Mouse (Mus musculus): ENCODE data around the gene Nasp.
A peak's percentile ranks its signal among the peaks of the same experiment; 100 is the strongest.
"Not testable (repeated sequence)": the region's sequence is repeated elsewhere in the genome, so short reads cannot be mapped to it uniquely, and the experiment has no call there.

Gene Nasp

DNA sequence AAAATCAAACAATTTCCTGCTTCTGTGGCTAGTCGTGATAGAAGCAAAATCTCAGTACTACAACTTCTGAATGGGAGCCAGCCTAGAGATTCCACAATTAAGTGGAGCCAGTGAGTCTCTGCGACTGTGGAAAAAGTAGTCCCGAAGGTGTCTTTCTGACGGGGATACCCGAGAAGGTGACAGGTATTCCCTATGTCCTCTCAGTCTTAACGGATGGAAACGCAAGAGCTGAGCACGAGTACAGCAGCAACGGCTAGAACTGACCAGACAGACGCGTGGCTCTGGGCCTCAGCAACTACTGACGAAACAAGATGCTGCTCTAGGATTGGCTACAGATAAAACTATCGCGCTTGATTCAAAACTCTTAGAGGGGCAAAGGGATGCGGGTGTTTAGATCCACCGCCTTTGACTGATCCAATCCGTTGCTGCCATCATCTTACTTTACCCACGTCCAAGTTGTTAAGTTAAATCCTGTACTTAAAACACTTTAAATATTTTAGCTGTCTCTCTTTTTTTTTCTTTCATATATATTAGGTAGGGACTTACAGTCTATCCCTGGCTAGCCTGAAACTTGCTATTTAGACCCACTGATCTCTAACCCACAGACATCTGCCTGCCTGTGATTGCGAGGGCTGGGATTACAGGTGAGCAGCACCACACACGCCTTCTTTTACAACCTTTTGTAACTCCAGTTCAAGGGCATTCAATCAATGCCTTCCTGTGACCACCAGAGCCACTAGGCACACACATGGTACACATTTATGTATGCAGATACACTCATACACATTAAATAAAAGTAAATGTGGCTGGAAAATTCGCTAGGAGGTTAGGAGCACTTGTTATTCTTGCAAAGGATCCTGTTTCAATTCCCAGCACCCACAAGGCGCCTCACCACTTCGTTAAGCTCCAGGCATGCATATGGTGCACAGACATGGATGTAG is at the start of gene Nasp:
Gene Nasp (minus strand): TSS at position 220 of the 941 bp plus-strand sequence.
- DNase-seq (ENCODE audit: low read depth), result peak; percentile 96

DNA sequence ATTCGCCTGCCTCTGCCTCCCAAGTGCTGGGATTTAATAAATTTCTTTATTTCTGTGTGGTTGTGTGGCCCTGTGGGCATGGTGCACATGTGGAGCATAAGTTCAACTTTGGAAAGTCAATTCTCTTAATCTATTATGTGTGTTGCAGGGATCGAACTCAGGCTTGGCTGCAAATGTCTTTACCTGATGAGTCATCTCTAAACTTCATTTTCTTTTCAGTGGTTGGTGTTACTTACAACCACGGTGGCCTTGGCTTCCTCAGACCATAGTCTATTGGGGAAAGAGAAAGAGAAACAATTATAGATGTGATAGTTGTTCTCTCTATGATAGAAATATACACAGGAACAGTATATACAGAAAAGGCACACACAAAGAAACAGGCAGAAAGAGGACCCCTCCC is 48.3 kb upstream of the Nasp start:
- DNase-seq (ENCODE audit: low read depth), result peak; percentile 58

- peak; percentile 60 for DNase-seq (ENCODE audit: low read depth)
These were observed 47.0 kb upstream of the Nasp start for GRCm38 (mm10) chr4:116674761-116675160.

GRCm38 (mm10) chr4:116672785-116673184 is 45.0 kb upstream of the Nasp start:
- peak; percentile 94 for DNase-seq (ENCODE audit: low read depth)

DNA sequence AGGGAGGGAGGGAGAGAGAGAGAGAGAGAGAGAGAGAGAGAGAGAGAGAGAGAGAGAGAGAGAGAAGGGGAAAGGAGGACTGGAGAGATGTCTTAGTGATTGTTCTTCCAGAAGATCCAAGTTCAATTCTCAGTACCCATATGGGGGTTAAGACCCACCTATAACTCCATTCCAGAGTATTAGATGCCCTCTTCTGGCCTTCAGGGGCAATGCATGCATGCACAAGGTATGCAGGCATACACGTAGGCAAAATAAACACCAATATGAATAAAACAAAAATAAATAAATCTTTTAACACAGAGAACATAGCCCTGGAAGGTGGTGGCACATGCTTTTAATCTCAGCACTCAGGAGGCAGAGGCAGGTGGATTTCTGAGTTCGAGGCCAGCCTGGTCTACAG is 41.5 kb upstream of the Nasp start:
- DNase-seq (ENCODE audit: low read depth), result no peak

- DNase-seq (ENCODE audit: low read depth), result peak; percentile 90
These were observed 40.4 kb upstream of the Nasp start for GRCm38 (mm10) chr4:116668145-116668544.

DNA sequence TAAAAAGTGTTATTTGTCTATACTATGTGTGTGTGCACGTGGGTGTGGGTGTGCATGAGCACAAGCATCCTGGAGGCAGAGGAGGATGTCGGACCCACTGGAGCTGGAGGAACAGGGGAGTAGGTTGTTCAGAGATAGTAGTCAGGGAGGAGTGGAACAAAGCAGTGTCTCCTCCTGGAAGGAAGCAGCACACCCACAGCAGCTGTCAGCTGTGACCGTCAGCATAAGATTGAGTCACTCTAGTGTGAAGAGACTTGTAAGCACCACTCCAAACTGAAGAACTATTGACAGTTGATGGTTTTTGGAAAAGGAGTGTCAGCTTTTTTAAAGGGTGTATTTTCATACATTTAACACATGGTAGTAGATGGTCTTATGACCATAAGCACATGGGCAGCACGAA is 38.9 kb upstream of the Nasp start:
- DNase-seq (ENCODE audit: low read depth), result peak; percentile 42

DNA sequence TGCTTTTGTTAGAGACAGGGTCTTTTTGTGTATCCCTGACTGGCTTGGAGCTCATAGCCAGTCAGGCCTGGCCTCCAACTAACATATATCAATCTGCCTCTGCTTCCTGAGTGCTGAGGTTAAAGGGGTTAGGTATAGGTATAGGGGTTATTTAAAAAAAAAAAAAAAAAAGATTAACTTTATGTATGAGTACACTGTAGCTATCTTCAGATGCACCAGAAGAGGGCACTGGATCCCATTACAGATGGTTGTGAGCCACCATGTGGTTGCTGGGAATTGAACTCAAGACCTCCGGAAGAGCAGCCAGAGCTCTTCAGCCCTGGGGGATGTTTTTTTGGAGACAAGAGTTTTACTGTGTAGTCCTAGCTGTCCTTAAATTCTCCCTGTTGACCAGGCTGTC is 34.3 kb upstream of the Nasp start:
- DNase-seq (ENCODE audit: low read depth), result no peak

DNA sequence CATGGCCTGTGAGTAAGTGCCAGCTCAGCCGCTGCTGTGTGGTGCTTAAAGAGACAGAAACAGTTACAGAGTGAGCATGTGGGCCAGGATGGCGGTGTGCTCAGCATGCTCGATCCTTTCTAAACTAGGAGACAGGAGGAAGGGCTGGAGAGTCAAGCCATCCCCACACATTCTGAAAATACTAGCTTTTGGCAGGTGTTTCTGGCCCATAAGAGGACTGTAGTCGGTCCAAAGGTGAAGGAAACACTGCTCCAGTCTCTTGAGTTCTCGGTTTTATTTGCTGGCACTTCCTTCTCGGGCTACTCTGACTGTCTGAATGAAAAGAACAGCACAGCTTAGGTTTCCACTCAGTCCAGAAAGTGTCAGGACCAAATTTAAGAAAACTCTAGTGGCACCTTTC is 33.1 kb upstream of the Nasp start:
- DNase-seq (ENCODE audit: low read depth), result no peak

DNA sequence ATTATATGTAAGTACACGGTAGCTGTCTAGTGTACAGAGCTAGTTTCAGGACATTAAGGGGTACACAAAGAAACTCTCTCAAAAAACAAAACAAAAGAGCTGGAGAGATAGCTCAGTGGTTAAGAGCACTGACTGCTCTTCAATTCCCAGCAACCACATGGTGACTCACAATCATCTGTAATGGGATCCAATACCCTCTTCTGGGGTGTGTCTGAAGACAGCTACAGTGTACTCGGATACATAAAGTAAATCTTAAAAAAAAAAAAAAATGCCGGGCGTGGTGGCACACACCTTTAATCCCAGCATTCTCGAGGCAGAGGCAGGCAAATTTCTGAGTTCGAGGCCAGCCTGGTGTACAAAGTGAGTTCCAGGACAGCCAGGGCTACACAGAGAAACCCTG is 32.2 kb upstream of the Nasp start:
- DNase-seq (ENCODE audit: low read depth), result not testable (repeated sequence)

DNA sequence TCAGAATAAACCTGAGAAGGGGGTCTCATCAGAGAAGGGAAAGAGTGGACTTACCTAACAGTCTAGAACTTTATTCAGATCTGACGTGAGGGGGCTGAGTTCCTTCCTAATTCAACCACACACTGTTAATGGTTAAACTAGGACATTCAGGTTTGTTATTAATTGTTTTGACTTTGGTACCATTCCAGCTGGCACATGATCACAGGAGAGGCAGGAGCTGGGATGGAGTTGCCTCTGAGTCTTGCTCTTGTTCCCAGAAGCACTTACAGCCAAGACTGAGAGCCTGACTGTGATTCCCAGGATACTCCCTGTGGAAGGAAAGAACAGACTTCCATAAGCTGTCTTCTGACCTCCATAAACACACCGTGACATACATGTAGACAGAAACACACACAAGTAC is 31.7 kb upstream of the Nasp start:
- no peak for DNase-seq (ENCODE audit: low read depth)

DNA sequence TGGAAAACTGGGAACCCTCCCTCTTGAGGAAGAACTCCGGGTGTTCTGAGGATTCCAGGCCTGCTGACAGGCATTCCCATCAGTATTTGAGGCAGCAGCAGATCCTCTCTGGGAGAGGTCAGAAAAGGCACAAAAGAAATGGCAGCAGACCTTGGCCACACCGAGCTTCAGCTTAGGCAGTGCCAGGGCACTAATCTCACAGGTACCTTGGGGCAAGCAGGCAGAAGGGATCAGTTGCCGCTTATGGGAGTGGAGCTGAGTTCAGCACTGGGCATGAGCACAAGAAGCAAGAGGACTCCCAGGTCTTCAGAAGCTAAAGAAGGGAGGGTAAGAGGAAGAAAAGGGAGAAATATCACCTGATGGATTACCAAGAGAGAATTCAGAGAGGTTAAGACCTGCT is 30.2 kb upstream of the Nasp start:
- DNase-seq (ENCODE audit: low read depth), result no peak

DNA sequence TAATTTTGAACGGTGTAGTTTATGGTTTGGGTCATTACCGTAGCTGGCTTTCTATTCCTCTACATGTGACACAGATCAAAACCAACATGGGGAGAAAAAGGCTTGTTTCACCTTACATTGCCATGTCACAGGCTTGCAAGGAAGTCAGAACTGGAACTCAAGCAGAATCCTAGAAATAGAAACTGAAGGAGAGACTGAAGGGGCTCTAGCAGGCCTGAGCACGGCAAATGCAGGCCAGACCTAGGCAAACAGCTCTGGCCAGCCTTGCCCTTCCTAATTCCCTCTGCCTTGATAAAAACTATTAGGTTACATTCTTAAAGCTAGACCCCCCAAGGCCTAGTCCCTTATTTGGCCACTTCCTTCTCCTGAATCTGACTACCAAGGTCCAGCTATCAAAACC is 27.9 kb upstream of the Nasp start:
- no peak for DNase-seq (ENCODE audit: low read depth)

- peak; percentile 55 for DNase-seq (ENCODE audit: low read depth)
These were observed 27.4 kb upstream of the Nasp start for GRCm38 (mm10) chr4:116655100-116655499.

DNA sequence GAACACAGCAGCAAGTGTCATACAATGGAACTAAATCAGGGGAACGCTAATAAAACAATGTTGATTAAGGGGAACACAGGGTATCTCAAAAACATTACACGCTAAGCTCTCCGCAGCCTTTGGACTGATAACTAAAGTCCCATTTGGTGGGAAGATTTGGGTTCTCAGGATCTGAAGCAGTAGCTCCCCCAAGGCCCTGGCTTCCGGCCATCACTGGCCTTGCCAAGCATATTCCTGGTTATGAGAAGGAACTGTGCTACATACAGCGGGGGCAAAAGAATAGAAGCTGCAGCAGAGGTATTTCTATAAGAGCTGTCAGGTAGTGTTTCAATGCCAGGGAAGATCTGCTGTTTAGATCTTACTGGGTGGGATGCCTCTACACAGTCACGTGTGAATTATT is 25.5 kb upstream of the Nasp start:
- no peak for DNase-seq (ENCODE audit: low read depth)

- no peak for DNase-seq (ENCODE audit: low read depth)
These were observed 24.0 kb upstream of the Nasp start for GRCm38 (mm10) chr4:116651797-116652135.

- peak; percentile 93 for DNase-seq (ENCODE audit: low read depth)
These were observed 23.4 kb upstream of the Nasp start, which contains the start of gene Akr1a1 for GRCm38 (mm10) chr4:116650924-116651796. Gene Akr1a1, minus strand, starts transcription at chr4:116651680.

DNA sequence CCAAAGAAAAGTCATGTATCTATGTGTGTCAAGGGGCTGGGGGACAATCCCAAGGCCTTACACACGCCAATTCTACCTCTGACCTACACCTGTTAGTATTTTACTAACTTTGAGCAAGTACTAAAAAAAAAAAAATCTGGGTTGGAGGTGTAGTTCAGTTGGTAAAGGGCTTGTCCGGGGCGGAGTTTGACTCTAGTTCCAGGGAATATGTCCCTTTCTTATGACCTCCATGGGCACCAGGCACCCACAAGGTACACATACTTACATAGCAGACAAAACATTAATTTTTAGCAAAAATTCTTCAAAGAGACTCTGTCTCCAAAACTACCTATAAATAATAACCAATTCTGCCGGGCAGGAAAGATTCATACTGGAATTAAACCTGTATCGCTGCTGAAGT is 22.6 kb upstream of the Nasp start:
- no peak for DNase-seq (ENCODE audit: low read depth)

DNA sequence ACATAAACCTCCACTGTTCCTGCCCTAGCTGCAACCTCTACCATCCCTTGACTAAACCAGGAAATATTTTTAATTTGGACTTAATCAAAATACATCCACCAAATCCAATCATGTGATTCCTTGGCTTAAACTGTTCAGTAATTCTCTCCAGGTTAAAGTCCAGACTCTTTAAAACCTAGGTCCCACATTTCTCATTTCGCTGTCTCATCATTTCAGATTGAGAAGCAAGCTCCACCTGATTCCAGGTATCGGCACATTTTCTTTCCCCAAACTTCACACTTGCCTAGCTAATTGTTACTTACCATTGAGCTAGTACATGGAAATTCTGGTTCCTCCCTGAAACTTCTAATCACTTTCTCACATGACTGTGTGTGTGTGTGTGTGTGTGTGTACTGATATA is 21.7 kb upstream of the Nasp start:
- DNase-seq (ENCODE audit: low read depth), result no peak

- no peak for DNase-seq (ENCODE audit: low read depth)
These were observed 17.9 kb upstream of the Nasp start for GRCm38 (mm10) chr4:116645624-116646023.

GRCm38 (mm10) chr4:116644326-116644725 is 16.6 kb upstream of the Nasp start:
- peak; percentile 75 for DNase-seq (ENCODE audit: low read depth)

GRCm38 (mm10) chr4:116642071-116642470 is 14.3 kb upstream of the Nasp start:
- no peak for DNase-seq (ENCODE audit: low read depth)

- no peak for DNase-seq (ENCODE audit: low read depth)
These were observed 11.1 kb upstream of the Nasp start for GRCm38 (mm10) chr4:116638821-116639220.
